Mouse (Mus musculus) fibroblast of lung, adult 2 months (primary cell): Measurements from ENCODE around the gene Aldoc.

ENCODE experiments used
- DNase-seq: peaks from one replicate; pipeline ENCODE4 v3.0.0-alpha.2; 2011; ENCODE audit warnings: low read depth

Aldoc gene

GRCm38 (mm10) chr11:78360789-78361131 is 38.0 kb downstream of the Aldoc start:
- no peak for DNase-seq

- no peak for DNase-seq
Observed at GRCm38 (mm10) chr11:78363309-78364007, 40.7 kb downstream of the Aldoc start.

- no peak for DNase-seq
Observed at GRCm38 (mm10) chr11:78364103-78364502, 41.3 kb downstream of the Aldoc start.

GRCm38 (mm10) chr11:78367456-78368225 is 44.9 kb downstream of the Aldoc start:
- DNase-seq = no peak

GRCm38 (mm10) chr11:78370389-78370788 is 47.6 kb downstream of the Aldoc start:
- no peak for DNase-seq

GRCm38 (mm10) chr11:78371711-78372110 is 48.9 kb downstream of the Aldoc start:
- DNase-seq = no peak

- no peak for DNase-seq
Observed at GRCm38 (mm10) chr11:78372166-78372565, 49.4 kb downstream of the Aldoc start.

GRCm38 (mm10) chr11:78372610-78373009 is 49.8 kb downstream of the Aldoc start:
- DNase-seq = no peak

- DNase-seq = no peak
Observed at GRCm38 (mm10) chr11:78374147-78374546, 51.4 kb downstream of the Aldoc start.
